Mouse (Mus musculus): ENCODE results near the gene Efna5. TPM values are rescaled to one million over a fixed set of nuclear protein-coding genes. Genes with fewer than 3 reads are reported as not detected.

Gene Efna5
- total and polyA plus RNA-seq, 2 experiments = 0.94 to 2.1 TPM

- Histone ChIP-seq H3K4me1 (ENCODE audit: control insufficient read depth, insufficient read depth, low read length) (no peaks in the 10 kb centered on the region), H3K79me2 (ENCODE audit: control insufficient read depth, insufficient read depth, low read length) (no peaks in the 10 kb centered on the region), H3K36me3 (ENCODE audit: control insufficient read depth, insufficient read depth, low read length) (no peaks in the 10 kb centered on the region), H3K27me3 (ENCODE audit: control insufficient read depth, insufficient read depth, low read length) (no peaks in the 10 kb centered on the region), H3K9ac (ENCODE audit: low read depth, low read length) (no peak overlapping the region), H3K27ac (replicated peaks; ENCODE audit: insufficient read depth, low read depth, low read length) (no peak overlapping the region), H3K4me3 (ENCODE audit: insufficient read depth, low read depth, low read length) (no peak overlapping the region)
- TF ChIP-seq POLR2A (IDR thresholded peaks at IDR 0.05; ENCODE audit: extremely low read depth, insufficient read depth, low read length) (no peak), CTCF (IDR thresholded peaks at IDR 0.05; ENCODE audit: low read depth, low read length) (no peak)
- 86% methylated on average over 10 of the region's 10 CpGs for WGBS
- no peak for DNase-seq (ENCODE audit: extremely low read depth, low read depth, low spot score)
These were observed 151.2 kb downstream of the Efna5 start for GRCm38 (mm10) chr17:62729754-62730470.

- Histone ChIP-seq H3K4me1 (ENCODE audit: control insufficient read depth, insufficient read depth, low read length) (no peaks in the 10 kb centered on the region), H3K27ac (replicated peaks; ENCODE audit: insufficient read depth, low read depth, low read length) (no peak overlapping the region), H3K4me3 (ENCODE audit: insufficient read depth, low read depth, low read length) (no peak overlapping the region), H3K36me3 (ENCODE audit: control insufficient read depth, insufficient read depth, low read length) (no peaks in the 10 kb centered on the region), H3K9ac (ENCODE audit: low read depth, low read length) (no peak overlapping the region), H3K27me3 (ENCODE audit: control insufficient read depth, insufficient read depth, low read length) (no peaks in the 10 kb centered on the region), H3K79me2 (ENCODE audit: control insufficient read depth, insufficient read depth, low read length) (no peaks in the 10 kb centered on the region)
- no peak for TF ChIP-seq POLR2A (IDR thresholded peaks at IDR 0.05; ENCODE audit: extremely low read depth, insufficient read depth, low read length)
- TF ChIP-seq CTCF (IDR thresholded peaks at IDR 0.05; ENCODE audit: low read depth, low read length) = no peak
- DNase-seq (ENCODE audit: extremely low read depth, low read depth, low spot score) = no peak
- 86% methylated on average over 10 of the region's 10 CpGs for WGBS
These were observed 152.8 kb downstream of the Efna5 start for GRCm38 (mm10) chr17:62728142-62728917.

- WGBS = 82% methylated on average over 5 of the region's 5 CpGs
- H3K79me2 ChIP-seq (ENCODE audit: control insufficient read depth, insufficient read depth, low read length) = no peaks in the 10 kb centered on the region
- H3K4me3 ChIP-seq (ENCODE audit: insufficient read depth, low read depth, low read length) = no peak overlapping the region
- DNase-seq (ENCODE audit: extremely low read depth, low read depth, low spot score) = no peak
- no peaks in the 10 kb centered on the region for H3K4me1 ChIP-seq (ENCODE audit: control insufficient read depth, insufficient read depth, low read length)
- TF ChIP-seq POLR2A (IDR thresholded peaks at IDR 0.05; ENCODE audit: extremely low read depth, insufficient read depth, low read length) = no peak
- TF ChIP-seq CTCF (IDR thresholded peaks at IDR 0.05; ENCODE audit: low read depth, low read length) = no peak
- no peak overlapping the region for H3K9ac ChIP-seq (ENCODE audit: low read depth, low read length)
- no peaks in the 10 kb centered on the region for H3K36me3 ChIP-seq (ENCODE audit: control insufficient read depth, insufficient read depth, low read length)
- H3K27me3 ChIP-seq (ENCODE audit: control insufficient read depth, insufficient read depth, low read length) = no peaks in the 10 kb centered on the region
- no peak overlapping the region for H3K27ac ChIP-seq (replicated peaks; ENCODE audit: insufficient read depth, low read depth, low read length)
These were observed 155.0 kb downstream of the Efna5 start for GRCm38 (mm10) chr17:62726102-62726501.

GRCm38 (mm10) chr17:62722962-62723361 is 158.2 kb downstream of the Efna5 start:
- no peak for DNase-seq (ENCODE audit: extremely low read depth, low read depth, low spot score)
- 77% methylated on average over 5 of the region's 5 CpGs for WGBS
- no peak for TF ChIP-seq CTCF (IDR thresholded peaks at IDR 0.05; ENCODE audit: low read depth, low read length)
- TF ChIP-seq POLR2A (IDR thresholded peaks at IDR 0.05; ENCODE audit: extremely low read depth, insufficient read depth, low read length) = no peak

GRCm38 (mm10) chr17:62721595-62721994 is 159.5 kb downstream of the Efna5 start:
- H3K27ac ChIP-seq (replicated peaks; ENCODE audit: insufficient read depth, low read depth, low read length) = no peak overlapping the region
- WGBS = 98% methylated on average over 3 of the region's 3 CpGs
- no peaks in the 10 kb centered on the region for H3K79me2 ChIP-seq (ENCODE audit: control insufficient read depth, insufficient read depth, low read length)
- H3K4me3 ChIP-seq (ENCODE audit: insufficient read depth, low read depth, low read length) = no peak overlapping the region
- TF ChIP-seq CTCF (IDR thresholded peaks at IDR 0.05; ENCODE audit: low read depth, low read length) (no peak), POLR2A (IDR thresholded peaks at IDR 0.05; ENCODE audit: extremely low read depth, insufficient read depth, low read length) (no peak)
- no peaks in the 10 kb centered on the region for H3K36me3 ChIP-seq (ENCODE audit: control insufficient read depth, insufficient read depth, low read length)
- no peaks in the 10 kb centered on the region for H3K27me3 ChIP-seq (ENCODE audit: control insufficient read depth, insufficient read depth, low read length)
- H3K9ac ChIP-seq (ENCODE audit: low read depth, low read length) = no peak overlapping the region
- no peaks in the 10 kb centered on the region for H3K4me1 ChIP-seq (ENCODE audit: control insufficient read depth, insufficient read depth, low read length)
- no peak for DNase-seq (ENCODE audit: extremely low read depth, low read depth, low spot score)

More at GRCm38 (mm10) chr17:62722962-62723361, 158.2 kb downstream of the Efna5 start:
- H3K4me1 ChIP-seq (ENCODE audit: control insufficient read depth, insufficient read depth, low read length) = no peaks in the 10 kb centered on the region
- no peaks in the 10 kb centered on the region for H3K79me2 ChIP-seq (ENCODE audit: control insufficient read depth, insufficient read depth, low read length)
- no peaks in the 10 kb centered on the region for H3K27me3 ChIP-seq (ENCODE audit: control insufficient read depth, insufficient read depth, low read length)
- H3K9ac ChIP-seq (ENCODE audit: low read depth, low read length) = no peak overlapping the region
- H3K36me3 ChIP-seq (ENCODE audit: control insufficient read depth, insufficient read depth, low read length) = no peaks in the 10 kb centered on the region
- H3K4me3 ChIP-seq (ENCODE audit: insufficient read depth, low read depth, low read length) = no peak overlapping the region
- no peak overlapping the region for H3K27ac ChIP-seq (replicated peaks; ENCODE audit: insufficient read depth, low read depth, low read length)
